Mouse (Mus musculus): Measurements from ENCODE around the gene Uqcc2. TPM values are rescaled to one million over a fixed set of nuclear protein-coding genes. Genes with fewer than 3 reads are reported as not detected.

Uqcc2 gene
- polyA plus RNA-seq, 1 experiment from 2014 or later = 345 TPM

- no peak for DNase-seq (ENCODE audit: low spot score)
- no peak for ATAC-seq (ENCODE audit: insufficient read depth, low FRiP score, low TSS enrichment)
- no peak overlapping the region for H3K4me3 ChIP-seq (ENCODE audit: low read depth, low read length)
- H3K27ac ChIP-seq (ENCODE audit: low read depth, low read length) = no peak overlapping the region
- WGBS = 68% methylated on average over 9 of the region's 9 CpGs
- no peaks in the 10 kb centered on the region for H3K27me3 ChIP-seq (ENCODE audit: control insufficient read depth, insufficient read depth, low read length)
- H3K4me2 ChIP-seq (ENCODE audit: low read depth) = no peak overlapping the region
- no peaks in the 10 kb centered on the region; the same call in 1 of the 2 replicates for H3K4me1 ChIP-seq (ENCODE audit: control insufficient read depth, insufficient read depth, low read length)
- H3K36me3 ChIP-seq (ENCODE audit: control insufficient read depth, insufficient read depth, low read length) = no peaks in the 10 kb centered on the region
- no peaks in the 10 kb centered on the region for H3K9me3 ChIP-seq (ENCODE audit: control insufficient read depth, low read length)
- no peak overlapping the region for H3K9ac ChIP-seq (ENCODE audit: low read length)
These were observed 43.6 kb downstream of the Uqcc2 start for GRCm38 (mm10) chr17:27090068-27090467.

GRCm38 (mm10) chr17:27087426-27087825 lies 46.3 kb downstream of the Uqcc2 start:
- Histone ChIP-seq H3K9ac (ENCODE audit: low read length) (no peak overlapping the region), H3K4me2 (ENCODE audit: low read depth) (no peak overlapping the region), H3K4me3 (ENCODE audit: low read depth, low read length) (no peak overlapping the region), H3K4me1 (ENCODE audit: control insufficient read depth, insufficient read depth, low read length) (no peaks in the 10 kb centered on the region; the same call in 1 of the 2 replicates), H3K9me3 (ENCODE audit: control insufficient read depth, low read length) (no peaks in the 10 kb centered on the region), H3K36me3 (ENCODE audit: control insufficient read depth, insufficient read depth, low read length) (no peaks in the 10 kb centered on the region), H3K27ac (ENCODE audit: low read depth, low read length) (no peak overlapping the region), H3K27me3 (ENCODE audit: control insufficient read depth, insufficient read depth, low read length) (no peaks in the 10 kb centered on the region)
- peak; percentile 53 for DNase-seq (ENCODE audit: low spot score)
- no peak for ATAC-seq (ENCODE audit: insufficient read depth, low FRiP score, low TSS enrichment)
- WGBS = 23% methylated on average over 12 of the region's 12 CpGs

- Histone ChIP-seq H3K27me3 (ENCODE audit: control insufficient read depth, insufficient read depth, low read length) (no peaks in the 10 kb centered on the region), H3K4me3 (ENCODE audit: low read depth, low read length) (no peak overlapping the region), H3K27ac (ENCODE audit: low read depth, low read length) (no peak overlapping the region), H3K4me2 (ENCODE audit: low read depth) (no peak overlapping the region), H3K36me3 (ENCODE audit: control insufficient read depth, insufficient read depth, low read length) (no peaks in the 10 kb centered on the region), H3K9me3 (ENCODE audit: control insufficient read depth, low read length) (no peaks in the 10 kb centered on the region), H3K9ac (ENCODE audit: low read length) (no peak overlapping the region), H3K4me1 (ENCODE audit: control insufficient read depth, insufficient read depth, low read length) (no peaks in the 10 kb centered on the region; the same call in 1 of the 2 replicates)
- no peak for ATAC-seq (ENCODE audit: insufficient read depth, low FRiP score, low TSS enrichment)
- WGBS = 51% methylated on average over 2 of the region's 2 CpGs
- peak; percentile 51 for DNase-seq (ENCODE audit: low spot score)
These were observed 48.0 kb downstream of the Uqcc2 start for GRCm38 (mm10) chr17:27085676-27086075.

- H3K27ac ChIP-seq (ENCODE audit: low read depth, low read length) = no peak overlapping the region
- DNase-seq (ENCODE audit: low spot score) (no peak), ATAC-seq (ENCODE audit: insufficient read depth, low FRiP score, low TSS enrichment) (no peak)
- WGBS = 87% methylated on average over 9 of the region's 9 CpGs
- no peak overlapping the region for H3K4me2 ChIP-seq (ENCODE audit: low read depth)
- no peak overlapping the region for H3K9ac ChIP-seq (ENCODE audit: low read length)
- no peaks in the 10 kb centered on the region for H3K9me3 ChIP-seq (ENCODE audit: control insufficient read depth, low read length)
- no peak overlapping the region for H3K4me3 ChIP-seq (ENCODE audit: low read depth, low read length)
- no peaks in the 10 kb centered on the region for H3K36me3 ChIP-seq (ENCODE audit: control insufficient read depth, insufficient read depth, low read length)
- no peaks in the 10 kb centered on the region for H3K27me3 ChIP-seq (ENCODE audit: control insufficient read depth, insufficient read depth, low read length)
- H3K4me1 ChIP-seq (ENCODE audit: control insufficient read depth, insufficient read depth, low read length) = no peaks in the 10 kb centered on the region; the same call in 1 of the 2 replicates
These were observed 50.1 kb downstream of the Uqcc2 start for GRCm38 (mm10) chr17:27083601-27084000.

GRCm38 (mm10) chr17:27082796-27083195 lies 50.9 kb downstream of the Uqcc2 start:
- H3K9ac ChIP-seq (ENCODE audit: low read length) = no peak overlapping the region
- H3K4me2 ChIP-seq (ENCODE audit: low read depth) = no peak overlapping the region
- WGBS = 77% methylated on average over 8 of the region's 8 CpGs
- H3K4me3 ChIP-seq (ENCODE audit: low read depth, low read length) = no peak overlapping the region
- no peaks in the 10 kb centered on the region for H3K36me3 ChIP-seq (ENCODE audit: control insufficient read depth, insufficient read depth, low read length)
- no peaks in the 10 kb centered on the region; the same call in 1 of the 2 replicates for H3K4me1 ChIP-seq (ENCODE audit: control insufficient read depth, insufficient read depth, low read length)
- ATAC-seq (ENCODE audit: insufficient read depth, low FRiP score, low TSS enrichment) (no peak), DNase-seq (ENCODE audit: low spot score) (no peak)
- H3K9me3 ChIP-seq (ENCODE audit: control insufficient read depth, low read length) = no peaks in the 10 kb centered on the region
- H3K27me3 ChIP-seq (ENCODE audit: control insufficient read depth, insufficient read depth, low read length) = no peaks in the 10 kb centered on the region
- no peak overlapping the region for H3K27ac ChIP-seq (ENCODE audit: low read depth, low read length)

GRCm38 (mm10) chr17:27081868-27082267 lies 51.8 kb downstream of the Uqcc2 start:
- no peak overlapping the region for H3K4me2 ChIP-seq (ENCODE audit: low read depth)
- DNase-seq (ENCODE audit: low spot score) = no peak
- no peak overlapping the region for H3K27ac ChIP-seq (ENCODE audit: low read depth, low read length)
- H3K36me3 ChIP-seq (ENCODE audit: control insufficient read depth, insufficient read depth, low read length) = no peaks in the 10 kb centered on the region
- H3K27me3 ChIP-seq (ENCODE audit: control insufficient read depth, insufficient read depth, low read length) = no peaks in the 10 kb centered on the region
- H3K9ac ChIP-seq (ENCODE audit: low read length) = no peak overlapping the region
- no peaks in the 10 kb centered on the region for H3K9me3 ChIP-seq (ENCODE audit: control insufficient read depth, low read length)
- H3K4me1 ChIP-seq (ENCODE audit: control insufficient read depth, insufficient read depth, low read length) = no peaks in the 10 kb centered on the region
- no peak for ATAC-seq (ENCODE audit: insufficient read depth, low FRiP score, low TSS enrichment)
- WGBS = 79% methylated on average over 5 of the region's 5 CpGs
- no peak overlapping the region for H3K4me3 ChIP-seq (ENCODE audit: low read depth, low read length)

- no peaks in the 10 kb centered on the region for H3K36me3 ChIP-seq (ENCODE audit: control insufficient read depth, insufficient read depth, low read length)
- no peak overlapping the region for H3K4me2 ChIP-seq (ENCODE audit: low read depth)
- 81% methylated on average over 6 of the region's 6 CpGs for WGBS
- DNase-seq (ENCODE audit: low spot score) (no peak), ATAC-seq (ENCODE audit: insufficient read depth, low FRiP score, low TSS enrichment) (no peak)
- no peak overlapping the region for H3K27ac ChIP-seq (ENCODE audit: low read depth, low read length)
- H3K9ac ChIP-seq (ENCODE audit: low read length) = no peak overlapping the region
- H3K27me3 ChIP-seq (ENCODE audit: control insufficient read depth, insufficient read depth, low read length) = no peaks in the 10 kb centered on the region
- H3K4me1 ChIP-seq (ENCODE audit: control insufficient read depth, insufficient read depth, low read length) = no peaks in the 10 kb centered on the region
- H3K4me3 ChIP-seq (ENCODE audit: low read depth, low read length) = no peak overlapping the region
- no peaks in the 10 kb centered on the region for H3K9me3 ChIP-seq (ENCODE audit: control insufficient read depth, low read length)
These were observed 55.2 kb downstream of the Uqcc2 start for GRCm38 (mm10) chr17:27078499-27078898.

- H3K4me2 ChIP-seq (ENCODE audit: low read depth) = no peak overlapping the region
- H3K27ac ChIP-seq (ENCODE audit: low read depth, low read length) = no peak overlapping the region
- DNase-seq (ENCODE audit: low spot score) (peak; percentile 30), ATAC-seq (ENCODE audit: insufficient read depth, low FRiP score, low TSS enrichment) (no peak)
- H3K36me3 ChIP-seq (ENCODE audit: control insufficient read depth, insufficient read depth, low read length) = no peaks in the 10 kb centered on the region
- H3K9ac ChIP-seq (ENCODE audit: low read length) = no peak overlapping the region
- H3K9me3 ChIP-seq (ENCODE audit: control insufficient read depth, low read length) = no peaks in the 10 kb centered on the region
- H3K4me3 ChIP-seq (ENCODE audit: low read depth, low read length) = no peak overlapping the region
- no peaks in the 10 kb centered on the region for H3K27me3 ChIP-seq (ENCODE audit: control insufficient read depth, insufficient read depth, low read length)
- H3K4me1 ChIP-seq (ENCODE audit: control insufficient read depth, insufficient read depth, low read length) = no peaks in the 10 kb centered on the region
- WGBS = 85% methylated on average over 6 of the region's 6 CpGs
These were observed 55.8 kb downstream of the Uqcc2 start for GRCm38 (mm10) chr17:27077920-27078319.

- WGBS = 98% methylated on average over 7 of the region's 7 CpGs
- Histone ChIP-seq H3K4me1 (ENCODE audit: control insufficient read depth, insufficient read depth, low read length) (no peaks in the 10 kb centered on the region), H3K9me3 (ENCODE audit: control insufficient read depth, low read length) (no peaks in the 10 kb centered on the region), H3K27ac (ENCODE audit: low read depth, low read length) (no peak overlapping the region), H3K4me3 (ENCODE audit: low read depth, low read length) (no peak overlapping the region), H3K4me2 (ENCODE audit: low read depth) (no peak overlapping the region), H3K27me3 (ENCODE audit: control insufficient read depth, insufficient read depth, low read length) (no peaks in the 10 kb centered on the region), H3K36me3 (ENCODE audit: control insufficient read depth, insufficient read depth, low read length) (no peaks in the 10 kb centered on the region), H3K9ac (ENCODE audit: low read length) (no peak overlapping the region)
- DNase-seq (ENCODE audit: low spot score) = no peak
- ATAC-seq (ENCODE audit: insufficient read depth, low FRiP score, low TSS enrichment) = no peak
These were observed 56.6 kb downstream of the Uqcc2 start for GRCm38 (mm10) chr17:27077133-27077532.
